8 mouse cellular contexts compared by ENCODE assay signal in genomic region chr7:122465823-122466549, GRCm38 (mm10).
DNase-seq lines count a peak whose midpoint lies in the region; ATAC-seq and TF ChIP-seq lines count a peak whose summit lies in the region.

No protein-coding gene starts in this region.

- 44% methylated on average over 8 of the region's 8 CpGs for WGBS in liver, adult 2 months
- WGBS in lung, postnatal 0 days: 29% methylated on average over 8 of the region's 8 CpGs

- TF ChIP-seq CTCF in liver, adult 2 months (IDR thresholded peaks at IDR 0.05; ENCODE audit: low read depth, low read length): peak; percentile 62
- peak; percentile 74 for TF ChIP-seq CTCF in cortical plate, adult 2 months (IDR thresholded peaks at IDR 0.05; ENCODE audit: extremely low read depth, insufficient read depth, low read length)
- TF ChIP-seq CTCF in lung, postnatal 0 days (IDR thresholded peaks at IDR 0.05): peak; percentile 82

- H3K4me3 ChIP-seq in liver, adult 2 months (ENCODE audit: insufficient read depth, low read depth, low read length): no peak overlapping the region
- H3K4me3 ChIP-seq in cortical plate, adult 2 months (ENCODE audit: insufficient read depth, low read length): no peak overlapping the region
- H3K4me3 ChIP-seq in lung, postnatal 0 days (ENCODE audit: low read depth, low read length): no peak overlapping the region

- no peaks in the 10 kb centered on the region for H3K9me3 ChIP-seq in lung, postnatal 0 days (ENCODE audit: low read length)

- no peaks in the 10 kb centered on the region for H3K79me2 ChIP-seq in liver, adult 2 months (ENCODE audit: control insufficient read depth, insufficient read depth, low read length)

- no peak for TF ChIP-seq EP300 in lung, postnatal 0 days (IDR thresholded peaks at IDR 0.05)

- DNase-seq in adrenal gland, postnatal 10 days: peak; percentile 20
- no peak for DNase-seq in adrenal gland, adult 8-10 months
- peak; percentile 11 for DNase-seq in liver, adult 2 months (ENCODE audit: extremely low read depth, low read depth, low spot score)
- no peak for DNase-seq in liver
- peak; percentile 54 for DNase-seq in lung, postnatal 0 days (ENCODE audit: low spot score)
- no peak for DNase-seq in Muller cell, postnatal 12 days (ENCODE audit: inconsistent ontology term)
- no peak for DNase-seq in urinary bladder, postnatal 10 days (ENCODE audit: low spot score)

- no peak overlapping the region for H3K27ac ChIP-seq in liver, adult 2 months (replicated peaks; ENCODE audit: insufficient read depth, low read depth, low read length)
- H3K27ac ChIP-seq in cortical plate, adult 2 months (ENCODE audit: insufficient read depth, low read length): no peak overlapping the region
- H3K27ac ChIP-seq in lung, postnatal 0 days (ENCODE audit: low read length): no peak overlapping the region

- no peak overlapping the region for H3K4me2 ChIP-seq in lung, postnatal 0 days (replicated peaks; ENCODE audit: low read depth, low read length)

- no peaks in the 10 kb centered on the region for H3K27me3 ChIP-seq in liver, adult 2 months (ENCODE audit: control insufficient read depth, insufficient read depth, low read length)
- H3K27me3 ChIP-seq in lung, postnatal 0 days (replicated peaks; ENCODE audit: insufficient read depth, low read length): no peaks in the 10 kb centered on the region

- H3K36me3 ChIP-seq in liver, adult 2 months (ENCODE audit: control insufficient read depth, insufficient read depth, low read length): no peaks in the 10 kb centered on the region
- no peaks in the 10 kb centered on the region for H3K36me3 ChIP-seq in lung, postnatal 0 days (ENCODE audit: insufficient read depth, low read length)

- H3K9ac ChIP-seq in liver, adult 2 months (ENCODE audit: low read depth, low read length): no peak overlapping the region
- no peak overlapping the region for H3K9ac ChIP-seq in lung, postnatal 0 days (replicated peaks; ENCODE audit: low read depth)

- ATAC-seq in lung, postnatal 0 days: no peak

- no peaks in the 10 kb centered on the region for H3K4me1 ChIP-seq in liver, adult 2 months (ENCODE audit: control insufficient read depth, insufficient read depth, low read length)
- H3K4me1 ChIP-seq in cortical plate, adult 2 months (ENCODE audit: control insufficient read depth, insufficient read depth, low read length): peaks cover 3% of the 10 kb centered on the region
- no peaks in the 10 kb centered on the region for H3K4me1 ChIP-seq in lung, postnatal 0 days (ENCODE audit: insufficient read depth, low read depth, low read length)

- TF ChIP-seq POLR2A in liver, adult 2 months (IDR thresholded peaks at IDR 0.05; ENCODE audit: extremely low read depth, insufficient read depth, low read length): no peak
- no peak for TF ChIP-seq POLR2A in cortical plate, adult 2 months (IDR thresholded peaks at IDR 0.05; ENCODE audit: extremely low read depth, insufficient read depth, low read length)

Comparison
In these comparisons a context has a peak if more than half of its experiments do, and no peak if none do; other contexts are left out.
1. DNase-seq: peak in adrenal gland, postnatal 10 days (single experiment), liver, adult 2 months (single experiment) and lung, postnatal 0 days (single experiment); none in adrenal gland, adult 8-10 months (single experiment), liver (single experiment), Muller cell, postnatal 12 days (single experiment) and urinary bladder, postnatal 10 days (single experiment).
2. Peak in every context shown above with its lines, with median percentiles within 50 percentile points of each other: CTCF ChIP-seq.